In genomic region chr7:108949301-108949700, GRCm38 (mm10) we compare ENCODE assay signal across 30 mouse cellular contexts. TPM values are rescaled to one million over a fixed set of nuclear protein-coding genes. Genes with fewer than 3 reads are reported as not detected.
"Had no signal": no experiment of that assay in that cellular context is flagged by ENCODE, and none has a peak within 500 bp of the region (broad histone marks: within the 10 kb centered on the region; RNA-seq: fewer than 3 reads in every experiment).

No protein-coding gene starts in this region.

- H3K9me3 ChIP-seq: limb, embryonic 12.5 days; limb, embryonic 15.5 days; midbrain, embryonic 12.5 days had no signal

- DNase-seq: kidney, adult 2 months; kidney, postnatal 25 days; left cerebral cortex, postnatal 4 days; liver, postnatal 0 days; lung, embryonic 14.5 days; right cerebral cortex, adult 18-20 months; right cerebral cortex, postnatal 14 days; right cerebral cortex, postnatal 4 days; thymus, adult 18-20 months; thymus, postnatal 36 days had no signal

- ATAC-seq: intestine, postnatal 0 days; liver, postnatal 0 days; lung, postnatal 0 days had no signal

- H3K4me2 ChIP-seq: liver, embryonic 11.5 days had no signal

- H3K9ac ChIP-seq: limb, embryonic 12.5 days; liver, embryonic 14.5 days; liver, postnatal 0 days; lung, embryonic 14.5 days; midbrain, embryonic 12.5 days had no signal

- H3K27ac ChIP-seq: kidney, postnatal 0 days; limb, embryonic 12.5 days; limb, embryonic 15.5 days; liver, embryonic 14.5 days; macrophage; midbrain, embryonic 12.5 days; stomach, postnatal 0 days had no signal

RNA-seq across cellular contexts. Expression of gene Tub, which starts 0.8 kb away (rescaled TPM):
- total RNA-seq: megakaryocyte, adult 5-6 weeks had no signal
- polyA plus RNA-seq: liver, postnatal 0 days; macrophage had no signal

RNA-seq across cellular contexts. Expression of gene Nlrp10, which starts 19.3 kb away (rescaled TPM):
- polyA plus RNA-seq: intestine, embryonic 14.5 days; kidney, embryonic 14.5 days; kidney, postnatal 0 days; liver, postnatal 0 days; neural tube, embryonic 14.5 days; stomach, embryonic 14.5 days had no signal

RNA-seq across cellular contexts. Expression of gene Olfr519, which starts 55.1 kb away (rescaled TPM):
- total RNA-seq: layer of hippocampus, postnatal 14 days; left cerebral cortex, adult 8-10 months; left cerebral cortex, postnatal 14 days; left cerebral cortex, postnatal 4 days; megakaryocyte, adult 5-6 weeks had no signal
- polyA plus RNA-seq: intestine, embryonic 14.5 days; intestine, postnatal 0 days; kidney, adult 2 months; kidney, embryonic 14.5 days; kidney, postnatal 0 days; large intestine, adult 2 months; limb, embryonic 12.5 days; limb, embryonic 15.5 days; liver, embryonic 11.5 days; liver, embryonic 14.5 days; liver, postnatal 0 days; lung, embryonic 14.5 days; lung, postnatal 0 days; macrophage; midbrain, embryonic 12.5 days; neural tube, embryonic 14.5 days; stomach, embryonic 14.5 days; stomach, postnatal 0 days; urinary bladder, adult 2 months had no signal
